Mouse (Mus musculus) retina, adult 2 months (tissue): ENCODE results near the gene Fam243.
A peak's percentile ranks its signal among the peaks of the same experiment; 100 is the strongest.

ENCODE experiments used
- DNase-seq: peaks from one replicate; pipeline ENCODE4 v3.0.0-alpha.2; 2012; ENCODE audit warnings: low read depth, low spot score

Gene Fam243

DNA sequence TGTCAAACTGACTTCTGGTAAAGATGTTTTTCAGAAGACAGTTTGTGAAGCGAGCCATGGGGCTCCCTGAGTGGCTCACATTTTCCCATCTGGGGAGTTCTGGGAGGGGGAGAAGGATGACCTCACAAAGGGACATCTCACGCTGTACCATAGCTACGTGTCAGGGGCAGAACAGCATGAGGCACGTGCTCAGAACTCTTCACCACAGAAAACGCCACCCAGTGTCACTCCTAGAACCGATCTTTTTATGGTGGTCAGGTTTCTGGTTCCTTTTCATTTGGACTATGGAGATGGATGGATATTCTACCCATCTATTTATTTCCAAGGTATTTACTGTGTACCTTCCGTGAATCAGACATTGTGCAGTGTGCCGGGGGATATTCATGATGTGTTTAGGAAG, at the start of gene Fam243:
TSS of gene Fam243 (minus strand) at position 101 of the 400 bp plus-strand sequence.
- no peak for DNase-seq

DNA sequence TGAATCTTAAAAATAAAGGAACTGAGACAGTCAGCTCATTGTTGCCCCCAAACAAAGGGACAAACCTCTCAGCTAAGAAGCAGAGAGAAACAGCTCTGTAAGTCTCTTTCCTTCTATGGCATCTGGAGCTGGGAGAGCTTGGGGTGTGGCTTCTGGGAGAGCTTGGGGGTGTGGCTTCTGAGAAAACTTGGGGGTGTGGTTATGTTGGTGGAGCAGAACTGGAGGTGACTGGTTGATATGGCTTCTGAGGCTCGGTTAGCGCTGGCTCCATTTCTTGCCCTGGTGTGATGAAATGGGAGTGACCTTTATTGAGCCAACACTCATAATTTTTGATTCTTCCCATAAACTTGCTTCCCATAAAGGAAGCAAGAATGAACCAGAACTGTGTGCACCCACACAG, 48.0 kb upstream of the Fam243 start:
- DNase-seq, result no peak

GRCm38 (mm10) chr16:92365477-92365876, 44.2 kb upstream of the Fam243 start:
- DNase-seq, result no peak

DNA sequence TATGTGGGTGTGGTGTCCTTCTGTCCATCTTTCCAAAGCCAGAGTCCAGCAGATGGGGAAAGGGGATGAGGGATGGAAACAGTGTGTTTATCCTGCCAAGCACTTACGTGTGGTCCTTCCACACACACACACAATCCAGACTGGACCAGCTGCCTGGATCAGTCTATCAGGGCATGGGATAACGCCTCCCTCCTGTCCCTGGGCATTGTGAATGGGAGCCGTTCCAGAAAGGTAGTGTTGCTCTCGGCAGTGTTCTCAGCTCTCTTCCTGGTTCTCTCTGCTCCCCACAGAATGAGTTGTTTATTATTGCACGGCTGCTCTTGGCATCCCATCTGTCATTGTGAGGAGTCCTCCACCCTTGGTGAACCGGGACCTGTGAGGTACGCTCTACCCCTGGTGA, 39.5 kb upstream of the Fam243 start:
- DNase-seq, result no peak

- DNase-seq, result no peak
These were observed 38.0 kb upstream of the Fam243 start, which contains the start of gene Kcne1 for GRCm38 (mm10) chr16:92359229-92359628. Gene Kcne1, minus strand, starts transcription at chr16:92359468.

- no peak for DNase-seq
These were observed 37.5 kb upstream of the Fam243 start for GRCm38 (mm10) chr16:92358734-92359133.

DNA sequence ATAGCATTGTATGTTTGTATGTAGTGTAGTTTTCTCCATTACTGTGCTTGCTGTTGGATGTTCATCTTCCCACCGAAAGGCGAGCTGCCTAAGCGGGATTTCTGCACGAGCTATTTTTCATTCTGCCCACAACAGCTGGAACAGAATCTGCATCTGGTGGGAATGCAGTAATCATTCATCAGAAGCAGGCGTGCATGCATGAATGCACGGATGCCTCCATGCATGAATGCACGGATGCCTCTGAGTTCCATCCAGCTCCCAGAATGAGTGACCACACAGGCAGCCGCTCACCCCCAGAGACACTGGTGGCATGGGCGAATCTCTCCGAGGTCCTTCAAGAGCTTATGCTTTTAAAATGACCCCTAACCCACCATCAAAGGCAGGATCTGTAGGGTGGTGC, 36.3 kb upstream of the Fam243 start:
- DNase-seq, result no peak

- DNase-seq, result no peak
These were observed 35.8 kb upstream of the Fam243 start for GRCm38 (mm10) chr16:92357023-92357422.

GRCm38 (mm10) chr16:92355982-92356381, 34.7 kb upstream of the Fam243 start:
- DNase-seq, result no peak

GRCm38 (mm10) chr16:92355366-92355765, 34.1 kb upstream of the Fam243 start:
- DNase-seq, result no peak

DNA sequence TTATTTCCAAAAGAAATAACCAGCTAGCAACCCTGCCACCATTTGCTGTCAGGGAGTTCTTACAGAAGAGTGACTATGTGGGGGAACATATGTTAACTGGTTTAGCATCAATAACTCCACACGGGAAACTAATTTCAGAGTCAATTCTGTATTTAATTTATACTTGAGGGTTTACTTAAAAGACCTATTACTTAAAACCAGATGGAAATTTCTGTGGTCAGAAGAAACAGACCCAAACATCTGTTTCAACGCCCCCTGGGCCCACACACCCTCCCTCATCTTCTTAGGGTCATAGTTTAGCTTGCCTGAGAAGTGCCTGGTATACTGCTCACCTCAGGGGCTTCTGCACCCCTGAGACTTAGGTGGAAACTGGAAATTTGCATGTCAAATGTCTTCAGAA, 32.7 kb upstream of the Fam243 start:
- no peak for DNase-seq

DNA sequence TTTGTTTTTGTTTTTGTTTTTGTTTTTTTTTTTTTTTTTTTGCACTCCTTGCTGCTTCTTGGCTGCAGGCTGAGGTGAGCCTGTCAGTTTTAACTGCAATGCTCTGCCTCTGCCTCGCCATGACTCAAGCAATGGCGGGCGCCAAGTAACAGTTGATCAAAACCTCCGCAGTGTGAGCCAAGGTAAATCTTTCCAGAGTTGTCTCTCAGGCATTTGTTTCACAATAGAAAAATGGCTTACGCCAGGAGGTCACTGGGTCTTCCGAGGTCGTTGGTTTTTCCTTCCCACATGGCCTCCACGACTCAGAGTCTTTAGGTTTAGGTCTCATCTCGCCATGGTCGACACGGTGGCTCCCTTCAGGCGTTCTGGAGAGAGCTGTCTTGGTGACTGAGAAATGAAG, 32.1 kb upstream of the Fam243 start:
- no peak for DNase-seq

DNA sequence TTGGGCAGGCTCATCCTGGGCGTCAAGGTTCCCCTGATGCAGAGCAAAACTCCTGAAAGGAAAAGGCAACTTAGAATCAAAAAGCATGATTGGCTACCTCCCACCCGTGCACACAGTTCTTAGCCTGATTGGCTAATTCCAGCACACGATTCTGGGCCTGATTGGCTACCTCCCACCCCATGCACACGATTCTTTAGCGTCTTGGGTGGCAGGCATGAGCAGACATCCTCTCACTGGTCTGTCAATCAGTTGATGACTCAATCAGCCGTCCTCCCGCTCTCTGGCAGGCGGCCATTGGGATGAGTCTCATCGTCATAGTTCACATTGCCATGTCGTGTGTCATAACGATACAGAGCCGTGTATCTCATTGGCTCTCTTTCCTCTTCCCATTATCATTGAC, 27.7 kb upstream of the Fam243 start:
- no peak for DNase-seq

GRCm38 (mm10) chr16:92346297-92346916, 25.2 kb upstream of the Fam243 start:
- no peak for DNase-seq

- no peak for DNase-seq
These were observed 23.9 kb upstream of the Fam243 start for GRCm38 (mm10) chr16:92345177-92345576.

GRCm38 (mm10) chr16:92340612-92341511, 19.6 kb upstream of the Fam243 start:
- peak; percentile 56 for DNase-seq

DNA sequence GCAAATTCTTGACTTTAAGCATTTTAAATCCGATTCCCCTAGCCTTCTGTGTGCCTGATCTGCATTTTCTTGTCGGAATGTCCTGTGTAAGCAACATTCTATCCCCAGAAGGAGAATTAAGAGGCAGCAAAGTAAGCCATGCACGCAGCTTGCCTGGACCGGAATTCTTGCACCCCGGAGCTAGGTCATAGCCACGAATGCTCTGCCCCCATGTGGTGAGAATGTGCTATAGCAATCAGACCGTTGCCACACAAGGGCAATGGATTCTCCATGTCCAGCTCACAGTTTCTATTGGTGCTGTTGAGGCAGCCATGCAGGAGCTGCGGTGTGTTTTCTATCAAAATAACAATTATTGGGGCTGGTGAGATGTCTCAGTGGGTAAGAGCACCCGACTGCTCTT, 15.0 kb upstream of the Fam243 start:
- DNase-seq, result peak; percentile 64

- DNase-seq, result no peak
These were observed 13.4 kb upstream of the Fam243 start for GRCm38 (mm10) chr16:92334600-92334999.

GRCm38 (mm10) chr16:92330966-92331365, 9.7 kb upstream of the Fam243 start:
- no peak for DNase-seq

DNA sequence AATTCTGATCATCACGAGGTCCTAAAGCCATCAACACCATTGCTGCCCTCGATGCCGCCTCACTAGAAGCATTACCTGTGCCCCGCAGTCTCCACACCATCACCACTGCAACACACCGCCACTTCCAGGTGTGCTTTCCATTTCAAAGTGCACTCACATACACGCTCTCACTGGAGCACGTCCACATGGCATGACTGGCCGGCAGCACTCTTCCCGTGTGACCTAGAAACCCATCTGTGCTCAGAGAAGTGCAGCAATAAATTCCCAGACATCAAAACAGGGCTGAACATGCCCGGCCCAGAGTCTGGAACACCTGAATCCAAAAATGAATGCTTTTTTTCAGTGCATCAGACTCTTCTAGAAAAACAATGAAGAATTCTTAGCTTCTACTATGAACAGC, 6.7 kb upstream of the Fam243 start:
- DNase-seq, result no peak

DNA sequence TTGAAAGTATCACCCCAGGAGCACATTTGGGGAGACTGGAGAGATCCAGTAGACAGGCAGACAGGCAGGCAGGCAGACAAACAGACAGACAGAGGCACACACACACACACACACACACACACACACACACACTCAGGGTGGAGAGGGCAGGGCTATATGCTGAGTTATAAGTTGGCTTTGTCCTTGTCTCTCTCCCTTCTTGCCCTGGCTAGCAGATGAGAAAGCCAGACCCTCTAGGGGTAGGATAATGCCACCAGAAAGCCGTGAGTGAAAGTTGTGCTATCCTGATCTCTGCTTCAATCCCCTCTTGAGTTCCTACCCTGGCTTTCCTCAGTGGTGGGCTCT, 3.8 kb upstream of the Fam243 start:
- DNase-seq, result no peak

GRCm38 (mm10) chr16:92324309-92325061, 3.2 kb upstream of the Fam243 start:
- DNase-seq, result no peak
